Mouse (Mus musculus): ENCODE data around the gene Ltbp4. TPM values are rescaled to one million over a fixed set of nuclear protein-coding genes. Genes with fewer than 3 reads are reported as not detected.
A peak's percentile ranks its signal among the peaks of the same experiment; 100 is the strongest.

Ltbp4 gene
- polyA plus RNA-seq, 1 experiment from 2014 or later: 10.2 TPM

DNA sequence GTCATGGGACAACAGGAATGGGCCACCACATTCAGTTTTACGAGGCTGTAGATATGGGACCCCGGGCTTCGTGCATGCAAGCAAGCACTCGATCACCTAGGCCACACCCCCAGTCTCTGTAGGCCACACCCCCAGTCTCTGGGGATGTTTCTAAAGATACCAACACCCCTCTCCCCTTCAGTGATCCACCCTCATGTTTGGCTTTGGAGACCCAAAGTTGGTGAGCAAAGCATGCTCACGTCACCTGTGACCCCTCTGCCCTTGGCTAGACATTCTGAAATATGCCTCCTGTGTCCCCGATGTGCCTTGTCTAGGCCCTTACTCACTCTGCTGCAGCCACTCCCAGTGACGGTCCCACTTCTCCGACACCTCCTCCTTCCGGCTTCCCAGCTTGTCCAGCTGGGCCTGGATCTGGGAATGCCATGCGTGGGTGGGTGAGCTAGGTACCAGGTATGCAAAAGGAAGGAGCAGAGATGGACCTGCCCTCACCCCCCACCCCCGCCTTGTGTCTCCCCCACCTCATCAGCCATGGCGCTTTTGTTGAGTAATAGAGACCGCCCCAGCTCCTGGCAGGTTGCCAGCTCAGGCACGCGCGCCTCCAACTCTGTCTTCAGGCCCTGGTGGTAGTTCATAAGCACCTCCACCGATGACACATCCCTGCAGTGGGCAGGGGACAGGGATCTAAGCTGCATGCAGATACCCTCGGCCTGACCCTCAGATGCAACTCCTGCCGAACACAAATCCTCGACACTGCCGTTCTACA lies 28.8 kb upstream of the Ltbp4 start:
- ATAC-seq (ENCODE audit: low FRiP score, low read depth): no peak
- peaks cover 93% of the 10 kb centered on the region for H3K27me3 ChIP-seq
- no peak overlapping the region for H3K27ac ChIP-seq (replicated peaks)
- no peak overlapping the region for H3K4me2 ChIP-seq (replicated peaks)
- no peak overlapping the region for H3K4me3 ChIP-seq
- WGBS: 39% methylated on average over 21 of the region's 21 CpGs
- no peaks in the 10 kb centered on the region for H3K36me3 ChIP-seq
- H3K9ac ChIP-seq (replicated peaks): no peak overlapping the region
- peaks cover 12% of the 10 kb centered on the region; the same call in 1 of the 2 replicates for H3K4me1 ChIP-seq
- peaks cover 8% of the 10 kb centered on the region for H3K9me3 ChIP-seq

DNA sequence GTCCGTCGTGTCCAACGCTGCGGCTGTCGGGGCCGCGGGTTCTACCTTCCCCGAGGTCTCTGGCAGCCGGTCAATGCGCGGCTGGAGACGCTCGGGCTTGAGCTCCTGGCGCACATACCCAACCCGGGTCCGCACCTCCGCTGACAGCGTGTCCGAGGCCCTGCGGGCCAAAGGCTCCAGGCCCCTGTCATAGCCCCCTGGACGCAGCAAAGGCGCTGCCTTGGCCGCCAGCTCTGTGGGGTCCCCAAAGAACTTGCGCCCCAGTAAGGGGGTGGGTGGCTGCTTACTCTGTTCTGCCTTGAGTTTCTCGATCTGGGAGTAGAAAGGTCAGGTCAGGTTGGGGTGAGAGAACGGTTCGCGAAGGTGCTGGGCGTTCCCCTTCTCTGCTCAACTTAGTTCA lies 26.9 kb upstream of the Ltbp4 start:
- H3K9me3 ChIP-seq: no peaks in the 10 kb centered on the region
- peaks cover 75% of the 10 kb centered on the region for H3K27me3 ChIP-seq
- no peak overlapping the region for H3K9ac ChIP-seq (replicated peaks)
- H3K4me2 ChIP-seq (replicated peaks): no peak overlapping the region
- peak overlapping the region; percentile 18 for H3K4me3 ChIP-seq
- ATAC-seq (ENCODE audit: low FRiP score, low read depth): no peak
- 4% methylated on average over 29 of the region's 29 CpGs for WGBS
- H3K36me3 ChIP-seq: no peaks in the 10 kb centered on the region
- peaks cover 12% of the 10 kb centered on the region; the same call in 1 of the 2 replicates for H3K4me1 ChIP-seq
- H3K27ac ChIP-seq (replicated peaks): no peak overlapping the region

DNA sequence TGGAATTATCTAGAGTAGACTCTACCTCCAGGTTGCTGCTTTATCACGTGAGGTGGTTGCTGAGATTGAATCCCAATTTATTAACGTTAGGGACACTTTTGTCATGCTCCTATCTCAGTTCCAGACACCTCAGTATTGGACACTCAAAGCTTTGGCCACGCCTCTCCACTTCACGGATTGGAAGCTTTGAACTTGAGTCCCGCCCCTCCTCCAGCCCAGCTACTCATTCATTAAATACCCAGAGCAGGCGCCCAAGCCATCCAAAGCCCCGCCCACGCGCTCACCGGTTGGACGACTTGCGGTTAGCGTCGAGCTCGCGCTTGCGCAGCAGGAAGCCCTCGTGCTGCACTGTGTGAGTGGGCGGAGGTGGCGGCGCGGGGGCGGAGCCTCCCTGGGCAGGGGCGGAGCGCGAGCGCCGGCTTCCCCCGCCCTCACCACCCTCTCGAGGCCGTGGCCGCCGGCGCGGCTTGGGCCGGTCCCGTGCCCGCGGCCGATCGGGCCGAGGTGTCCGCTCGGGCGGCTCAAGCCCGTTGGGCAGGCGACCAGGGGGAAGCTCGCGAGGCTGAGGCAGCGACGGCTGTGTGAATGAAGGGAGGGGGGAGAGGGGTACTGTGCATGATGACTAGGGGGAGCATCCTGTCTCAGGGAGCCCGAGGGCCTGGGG lies 23.9 kb upstream of the Ltbp4 start:
- ATAC-seq (ENCODE audit: low FRiP score, low read depth): peak; percentile 91
- Histone ChIP-seq H3K27me3 (peaks cover 67% of the 10 kb centered on the region), H3K4me3 (peak overlapping the region; percentile 51), H3K9ac (replicated peaks) (peak overlapping the region; percentile 61; the same call in 1 of the 2 replicates), H3K27ac (replicated peaks) (no peak overlapping the region), H3K4me2 (replicated peaks) (peak overlapping the region; percentile 61), H3K9me3 (no peaks in the 10 kb centered on the region), H3K4me1 (peaks cover 11% of the 10 kb centered on the region), H3K36me3 (no peaks in the 10 kb centered on the region)
- under 1% methylated on average over 52 of the region's 52 CpGs for WGBS

DNA sequence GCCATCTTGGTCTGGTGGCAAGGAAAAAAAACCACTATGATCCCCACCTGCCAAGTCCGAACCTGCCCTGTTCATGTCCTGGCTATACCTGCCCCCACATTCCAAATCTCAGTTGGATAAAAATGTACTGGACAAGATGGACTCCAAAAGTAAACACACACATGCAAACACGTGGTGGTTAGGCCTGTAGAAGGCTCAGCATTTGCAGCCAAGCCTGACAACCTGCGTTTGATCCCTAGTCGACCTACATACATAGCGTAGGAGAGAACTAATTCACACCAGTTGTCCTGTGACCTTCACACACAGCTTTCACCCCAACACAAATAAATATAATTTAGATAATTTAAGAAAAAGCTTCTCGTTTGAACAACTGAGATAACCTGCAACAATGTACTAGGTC lies 23.3 kb upstream of the Ltbp4 start:
- Histone ChIP-seq H3K27ac (replicated peaks) (no peak overlapping the region), H3K27me3 (peaks cover 62% of the 10 kb centered on the region), H3K4me3 (peak overlapping the region; percentile 16; the same call in 1 of the 2 replicates), H3K4me2 (replicated peaks) (peak overlapping the region; percentile 61), H3K9me3 (no peaks in the 10 kb centered on the region), H3K9ac (replicated peaks) (no peak overlapping the region), H3K4me1 (peaks cover 14% of the 10 kb centered on the region), H3K36me3 (no peaks in the 10 kb centered on the region)
- no peak for ATAC-seq (ENCODE audit: low FRiP score, low read depth)
- WGBS: 57% methylated on average over 6 of the region's 6 CpGs

DNA sequence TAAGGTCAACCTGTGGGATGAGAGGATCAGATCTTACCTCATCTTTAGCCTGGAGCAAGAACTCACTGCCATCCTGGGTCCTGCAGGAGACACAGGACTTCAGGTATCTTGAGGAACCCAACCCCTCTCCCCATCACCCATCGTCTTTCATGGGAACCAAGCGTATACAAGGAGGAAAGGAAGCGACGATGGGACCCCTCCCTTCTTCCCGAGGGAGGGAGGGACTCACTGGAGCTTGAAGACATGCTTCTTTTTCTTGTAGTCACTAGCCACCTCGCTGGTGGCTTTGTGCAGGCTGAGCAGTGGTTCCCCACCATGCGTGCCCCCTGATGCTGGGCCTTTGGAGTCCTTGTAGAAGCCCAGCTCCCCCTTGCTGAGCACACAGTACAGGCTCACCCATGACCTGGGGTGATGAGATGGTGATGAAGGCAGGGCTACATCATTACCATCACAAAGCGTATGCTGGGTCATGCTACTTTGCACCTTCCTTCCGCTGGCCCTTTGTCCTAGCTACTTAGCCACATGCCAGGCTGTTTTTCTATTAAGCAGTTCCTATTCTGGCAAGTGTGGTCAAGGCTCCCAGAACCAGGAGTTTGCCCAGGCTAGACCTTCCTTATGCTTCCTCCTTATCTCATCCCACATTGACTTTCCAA lies 22.3 kb upstream of the Ltbp4 start:
- WGBS: 79% methylated on average over 9 of the region's 9 CpGs
- no peak for ATAC-seq (ENCODE audit: low FRiP score, low read depth)
- H3K4me1 ChIP-seq: peaks cover 14% of the 10 kb centered on the region
- peaks cover 53% of the 10 kb centered on the region for H3K27me3 ChIP-seq
- H3K36me3 ChIP-seq: no peaks in the 10 kb centered on the region
- H3K9me3 ChIP-seq: no peaks in the 10 kb centered on the region
- H3K4me3 ChIP-seq: no peak overlapping the region
- H3K9ac ChIP-seq (replicated peaks): no peak overlapping the region
- H3K27ac ChIP-seq (replicated peaks): no peak overlapping the region
- no peak overlapping the region for H3K4me2 ChIP-seq (replicated peaks)

DNA sequence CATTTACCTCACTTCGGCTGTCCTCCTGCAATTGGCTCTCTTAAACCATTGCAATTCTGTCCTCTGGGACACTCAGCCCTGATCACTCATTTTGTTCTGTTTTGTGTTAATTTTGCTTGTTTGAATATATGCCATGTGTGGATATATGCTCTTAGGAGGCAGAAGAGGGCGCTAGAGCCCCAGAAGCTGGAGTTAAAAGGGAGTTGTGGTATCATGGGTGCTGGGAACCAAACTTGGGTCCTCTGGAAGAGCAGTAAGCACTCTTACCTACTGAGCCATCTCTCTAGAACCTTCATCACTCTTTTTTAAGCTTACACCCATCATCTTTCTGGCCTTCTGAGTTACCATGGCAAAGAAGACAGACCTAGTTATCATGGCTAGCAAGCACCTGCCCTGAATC lies 21.7 kb upstream of the Ltbp4 start:
- no peaks in the 10 kb centered on the region for H3K9me3 ChIP-seq

DNA sequence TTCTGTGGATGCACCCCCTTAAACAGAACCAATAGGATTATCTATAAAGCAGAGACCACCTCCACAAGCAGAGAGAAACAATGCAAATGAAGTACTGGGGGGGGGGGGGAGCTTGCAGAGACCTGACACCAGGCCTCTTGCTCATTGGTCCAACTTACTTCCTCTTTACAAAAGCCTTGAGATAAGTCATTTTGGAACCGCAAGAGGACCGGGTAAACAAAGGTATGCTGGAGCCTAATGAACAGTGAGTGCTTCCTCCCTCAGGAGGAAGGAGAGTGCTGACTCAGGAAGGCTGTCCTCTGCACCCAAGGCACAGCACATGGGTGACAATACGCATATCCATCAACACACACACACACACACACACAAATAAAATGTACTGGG lies 20.1 kb upstream of the Ltbp4 start:
- Histone ChIP-seq H3K9me3 (no peaks in the 10 kb centered on the region), H3K36me3 (no peaks in the 10 kb centered on the region), H3K9ac (replicated peaks) (no peak overlapping the region), H3K4me1 (peaks cover 23% of the 10 kb centered on the region), H3K4me2 (replicated peaks) (0 out of 2 replicates have a peak overlapping the region, but pooled peaks have one; percentile 78), H3K27me3 (peaks cover 32% of the 10 kb centered on the region), H3K4me3 (no peak overlapping the region), H3K27ac (replicated peaks) (no peak overlapping the region)
- 16% methylated on average over 3 of the region's 3 CpGs for WGBS
- ATAC-seq (ENCODE audit: low FRiP score, low read depth): no peak

More for the DNA sequence above, 21.7 kb upstream of the Ltbp4 start:
- H3K4me2 ChIP-seq (replicated peaks): no peak overlapping the region
- no peak overlapping the region for H3K9ac ChIP-seq (replicated peaks)
- H3K4me3 ChIP-seq: no peak overlapping the region
- no peaks in the 10 kb centered on the region for H3K36me3 ChIP-seq
- H3K27ac ChIP-seq (replicated peaks): no peak overlapping the region
- no peak for ATAC-seq (ENCODE audit: low FRiP score, low read depth)
- WGBS: 65% methylated on average over 2 of the region's 2 CpGs
- H3K27me3 ChIP-seq: peaks cover 46% of the 10 kb centered on the region
- H3K4me1 ChIP-seq: peaks cover 21% of the 10 kb centered on the region

DNA sequence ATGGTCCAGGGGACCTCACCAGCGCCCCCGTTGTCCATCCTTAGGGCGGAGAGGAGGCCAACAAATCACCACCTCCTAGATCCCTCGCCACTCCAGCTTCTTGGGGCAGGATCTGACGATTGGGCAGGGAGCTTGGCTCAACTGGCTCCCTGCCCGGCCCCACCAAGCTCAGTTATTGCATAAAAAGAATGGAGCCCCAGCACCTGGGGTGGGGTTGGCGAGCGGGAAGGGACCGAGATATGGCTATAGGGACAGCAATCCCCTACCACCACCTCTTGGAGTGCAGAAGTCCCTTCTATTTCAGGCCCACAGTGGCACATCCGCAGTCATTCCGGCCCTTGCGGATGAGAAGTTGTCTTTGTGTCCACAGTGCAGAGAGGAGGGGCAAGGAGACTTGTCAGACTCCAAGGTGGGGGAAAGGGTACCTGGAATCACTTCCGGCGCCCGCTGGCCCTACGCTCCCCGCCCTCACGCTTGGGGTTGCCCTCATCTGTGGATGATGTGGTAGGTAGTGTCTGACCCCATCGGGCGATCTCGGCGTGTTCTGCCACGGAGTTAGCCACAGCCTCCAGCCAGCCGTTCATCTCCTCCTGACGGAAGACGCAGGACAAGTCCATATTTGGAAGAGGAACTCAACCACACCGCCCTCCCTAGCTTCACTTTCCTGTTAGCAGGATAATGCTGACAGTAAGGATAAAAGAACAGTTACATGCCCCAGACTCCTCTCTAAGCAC lies 19.5 kb upstream of the Ltbp4 start, which contains the start of gene Gm20479:
Gene Gm20479, minus strand, starts transcription at position 559 of the 734 bp plus-strand sequence.
- Histone ChIP-seq H3K4me1 (peaks cover 20% of the 10 kb centered on the region), H3K9ac (replicated peaks) (peak within 1 kb of the TSS; percentile 28; the same call in 1 of the 2 replicates)
- 6% methylated on average over 27 of the region's 27 CpGs for WGBS

DNA sequence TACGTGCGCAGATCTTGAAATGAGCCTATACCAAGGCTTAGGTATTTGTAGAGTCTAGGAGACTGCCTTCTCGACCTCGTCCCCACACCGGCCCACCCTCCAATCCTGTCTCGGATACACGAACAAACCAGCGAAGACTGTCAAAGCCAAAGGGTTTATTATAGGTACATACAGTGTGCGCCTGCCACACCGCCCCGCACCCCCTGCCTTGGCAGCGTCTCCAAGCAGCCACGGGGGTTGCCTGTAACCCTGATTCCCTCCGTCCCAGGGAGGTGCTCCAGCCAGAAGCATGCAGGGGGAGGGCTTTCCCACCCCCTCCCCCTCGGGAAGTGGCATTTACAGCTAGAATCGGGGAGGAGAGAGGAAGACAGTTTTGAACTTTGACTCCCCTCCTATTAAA lies 18.8 kb upstream of the Ltbp4 start:
- peak; percentile 42 for ATAC-seq (ENCODE audit: low FRiP score, low read depth)
- Histone ChIP-seq H3K9ac (replicated peaks) (peak overlapping the region; percentile 28; the same call in 1 of the 2 replicates), H3K27me3 (peaks cover 24% of the 10 kb centered on the region), H3K27ac (replicated peaks) (no peak overlapping the region), H3K4me3 (peak overlapping the region; percentile 79), H3K9me3 (no peaks in the 10 kb centered on the region), H3K36me3 (peaks cover 7% of the 10 kb centered on the region), H3K4me1 (peaks cover 17% of the 10 kb centered on the region), H3K4me2 (replicated peaks) (peak overlapping the region; percentile 78)
- 2% methylated on average over 16 of the region's 16 CpGs for WGBS

More for the DNA sequence above, 19.5 kb upstream of the Ltbp4 start, which contains the start of gene Gm20479:
- peaks cover 27% of the 10 kb centered on the region for H3K27me3 ChIP-seq
- H3K4me3 ChIP-seq: peak within 1 kb of the TSS; percentile 79
- H3K9me3 ChIP-seq: no peaks in the 10 kb centered on the region
- no peak within 1 kb of the TSS for H3K27ac ChIP-seq (replicated peaks)
- no peaks in the 10 kb centered on the region for H3K36me3 ChIP-seq
- ATAC-seq (ENCODE audit: low FRiP score, low read depth): no peak
- H3K4me2 ChIP-seq (replicated peaks): peak within 1 kb of the TSS; percentile 78

DNA sequence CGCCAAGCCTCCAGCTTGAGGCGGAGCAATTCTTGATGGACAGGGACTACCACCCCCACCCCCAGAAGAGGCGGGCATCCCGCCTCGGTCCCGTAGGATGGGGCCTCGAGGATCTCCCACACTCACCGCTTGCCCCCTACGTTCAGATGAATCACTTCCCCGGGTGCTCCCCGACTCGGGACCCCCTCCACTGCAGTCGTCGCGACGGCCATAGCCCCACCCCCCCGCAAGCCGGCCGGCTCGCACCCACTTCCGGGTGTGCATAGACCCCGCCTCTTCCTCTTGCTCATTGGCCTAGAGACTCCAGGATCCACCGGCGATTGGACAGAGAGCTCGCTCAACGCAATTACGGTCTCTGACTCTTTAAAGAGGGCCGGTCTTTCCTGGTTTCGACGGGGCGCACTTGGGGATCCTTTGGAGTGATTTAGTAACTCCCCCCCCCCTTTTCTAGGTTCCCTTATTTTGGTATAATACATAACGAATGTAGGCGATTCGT lies 18.3 kb upstream of the Ltbp4 start, which contains the start of gene Shkbp1:
Gene Shkbp1, minus strand, starts transcription at position 275 of the 496 bp plus-strand sequence.
- H3K4me3 ChIP-seq: peak within 1 kb of the TSS; percentile 79
- H3K4me2 ChIP-seq (replicated peaks): peak within 1 kb of the TSS; percentile 78
- whole genome bisulfite sequencing: 0% methylated on average over 34 of the region's 34 CpGs
- peak; percentile 95 for ATAC-seq (ENCODE audit: low FRiP score, low read depth)
- peak within 1 kb of the TSS; percentile 73 for H3K9ac ChIP-seq (replicated peaks)
- peaks cover 9% of the 10 kb centered on the region for H3K36me3 ChIP-seq
- H3K9me3 ChIP-seq: no peaks in the 10 kb centered on the region
- H3K4me1 ChIP-seq: peaks cover 17% of the 10 kb centered on the region
- peaks cover 24% of the 10 kb centered on the region for H3K27me3 ChIP-seq
- peak within 1 kb of the TSS; percentile 25; the same call in 1 of the 2 replicates for H3K27ac ChIP-seq (replicated peaks)

DNA sequence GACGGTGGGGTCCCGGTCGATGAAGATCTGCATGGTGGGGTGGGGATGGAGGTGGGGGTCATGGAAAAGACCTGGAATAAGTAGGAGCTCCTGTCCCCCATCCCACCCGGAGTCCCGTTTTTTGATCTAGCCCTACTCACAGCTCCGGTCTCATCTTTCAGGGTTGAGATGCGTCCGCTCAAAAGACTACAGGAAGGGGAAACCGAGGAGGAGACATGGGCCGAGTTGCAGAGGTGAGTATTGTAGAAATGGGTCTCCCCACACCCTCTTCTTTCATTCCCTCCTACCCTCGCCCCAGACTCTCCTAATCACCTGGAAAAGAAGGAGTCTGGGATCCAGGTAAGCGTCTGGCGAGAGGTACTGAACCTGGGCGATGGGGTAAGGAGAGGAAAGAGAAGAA lies 17.8 kb upstream of the Ltbp4 start:
- H3K9ac ChIP-seq (replicated peaks): peak overlapping the region; percentile 73
- peaks cover 14% of the 10 kb centered on the region for H3K36me3 ChIP-seq
- H3K27ac ChIP-seq (replicated peaks): peak overlapping the region; percentile 25; the same call in 1 of the 2 replicates
- H3K4me2 ChIP-seq (replicated peaks): peak overlapping the region; percentile 78
- no peaks in the 10 kb centered on the region for H3K9me3 ChIP-seq
- H3K4me3 ChIP-seq: peak overlapping the region; percentile 79
- 11% methylated on average over 13 of the region's 14 CpGs for WGBS
- peaks cover 24% of the 10 kb centered on the region for H3K27me3 ChIP-seq
- ATAC-seq (ENCODE audit: low FRiP score, low read depth): no peak; the same call in 1 of the 2 replicates
- H3K4me1 ChIP-seq: peaks cover 17% of the 10 kb centered on the region

Data from midbrain, embryonic 12.5 days (tissue).